Mouse (Mus musculus): Measurements from ENCODE around the gene Parp2. TPM values are rescaled to one million over a fixed set of nuclear protein-coding genes. Genes with fewer than 3 reads are reported as not detected.

The Parp2 gene
- polyA plus RNA-seq, 1 experiment from 2014 or later: 52.0 TPM

Other genes starting within 250 kb of the Parp2 start
- gene Olfr744, start 193.0 kb upstream of the Parp2 start, polyA plus RNA-seq (2015; fragmentation: Nextera tagmentation; extraction: Ambion mirVana): not detected in 2 replicates
- gene Olfr745, start 168.5 kb upstream of the Parp2 start, polyA plus RNA-seq (2015; fragmentation: Nextera tagmentation; extraction: Ambion mirVana): not detected in 2 replicates
- not detected in 2 replicates for gene Olfr746, start 160.8 kb upstream of the Parp2 start, polyA plus RNA-seq (2015; fragmentation: Nextera tagmentation; extraction: Ambion mirVana)
- not detected in 2 replicates for gene Olfr747, start 114.6 kb upstream of the Parp2 start, polyA plus RNA-seq (2015; fragmentation: Nextera tagmentation; extraction: Ambion mirVana)
- not detected in 2 replicates for gene Olfr748, start 100.5 kb upstream of the Parp2 start, polyA plus RNA-seq (2015; fragmentation: Nextera tagmentation; extraction: Ambion mirVana)
- not detected in 2 replicates for gene Olfr749, start 62.7 kb upstream of the Parp2 start, polyA plus RNA-seq (2015; fragmentation: Nextera tagmentation; extraction: Ambion mirVana)
- 59.8 and 63.1 TPM in 2 replicates for gene Ttc5, start 22.3 kb upstream of the Parp2 start, polyA plus RNA-seq (2015; fragmentation: Nextera tagmentation; extraction: Ambion mirVana)
- gene Ccnb1ip1, start 109 bp upstream of the Parp2 start, polyA plus RNA-seq (2015; fragmentation: Nextera tagmentation; extraction: Ambion mirVana): not detected in 2 replicates
- 5.0 and 6.2 TPM in 2 replicates for gene Tep1, start 62.7 kb downstream of the Parp2 start, polyA plus RNA-seq (2015; fragmentation: Nextera tagmentation; extraction: Ambion mirVana)
- 0.10 and 0.12 TPM in 2 replicates for gene Klhl33, start 89.7 kb downstream of the Parp2 start, polyA plus RNA-seq (2015; fragmentation: Nextera tagmentation; extraction: Ambion mirVana)
- 145 and 148 TPM in 2 replicates for gene Osgep, start 117.1 kb downstream of the Parp2 start, polyA plus RNA-seq (2015; fragmentation: Nextera tagmentation; extraction: Ambion mirVana)
- 188 TPM in 2 replicates for gene Apex1, start 117.1 kb downstream of the Parp2 start, polyA plus RNA-seq (2015; fragmentation: Nextera tagmentation; extraction: Ambion mirVana)
- gene Pip4p1, start 123.0 kb downstream of the Parp2 start, polyA plus RNA-seq (2015; fragmentation: Nextera tagmentation; extraction: Ambion mirVana): 45.3 and 56.0 TPM in 2 replicates
- gene Pnp, start 123.2 kb downstream of the Parp2 start, polyA plus RNA-seq (2015; fragmentation: Nextera tagmentation; extraction: Ambion mirVana): 52.0 and 54.8 TPM in 2 replicates
- not detected in 2 replicates for gene Gm49342, start 136.7 kb downstream of the Parp2 start, polyA plus RNA-seq (2015; fragmentation: Nextera tagmentation; extraction: Ambion mirVana)
- gene Pnp2, start 148.2 kb downstream of the Parp2 start, polyA plus RNA-seq (2015; fragmentation: Nextera tagmentation; extraction: Ambion mirVana): 0.31 and 0.54 TPM in 2 replicates
- 0.09 and 0.22 TPM in 2 replicates for gene Rnase10, start 199.9 kb downstream of the Parp2 start, polyA plus RNA-seq (2015; fragmentation: Nextera tagmentation; extraction: Ambion mirVana)
- not detected in 2 replicates for gene Rnase9, start 234.0 kb downstream of the Parp2 start, polyA plus RNA-seq (2015; fragmentation: Nextera tagmentation; extraction: Ambion mirVana)
- gene Rnase11, start 242.3 kb downstream of the Parp2 start, polyA plus RNA-seq (2015; fragmentation: Nextera tagmentation; extraction: Ambion mirVana): not detected in 2 replicates
- not detected in 2 replicates for gene Rnase12, start 249.8 kb downstream of the Parp2 start, polyA plus RNA-seq (2015; fragmentation: Nextera tagmentation; extraction: Ambion mirVana)